Mouse (Mus musculus) forebrain, embryonic 10.5 days (tissue): ENCODE data around the gene B230219D22Rik. TPM values are rescaled to one million over a fixed set of nuclear protein-coding genes. Genes with fewer than 3 reads are reported as not detected.
A peak's percentile ranks its signal among the peaks of the same experiment; 100 is the strongest.
"Not testable (repeated sequence)": the region's sequence is repeated elsewhere in the genome, so short reads cannot be mapped to it uniquely, and the experiment has no call there.

Source experiments
- DNase-seq: peaks from one replicate; pipeline ENCODE4 v3.0.0-alpha.2; 2017; ENCODE audit warnings: low spot score; ENCODE audit errors: extremely low spot score
- H3K27ac ChIP-seq: fragments of 300-500 bp; sonication (generic); 2 replicates; pipeline ENCODE4 v1.5.1; 2016; ENCODE audit warnings: mild to moderate bottlenecking
- H3K27me3 ChIP-seq: fragments of 300-500 bp; sonication (generic); 2 replicates; pipeline ENCODE4 v1.6.1; 2016; ENCODE audit warnings: mild to moderate bottlenecking; ENCODE audit not compliant: poor library complexity, severe bottlenecking
- H3K36me3 ChIP-seq: fragments of 300-500 bp; sonication (generic); replicated peaks from 2 replicates; pipeline ENCODE4 v1.6.1; 2016; ENCODE audit warnings: mild to moderate bottlenecking, moderate library complexity
- H3K4me1 ChIP-seq: fragments of 300-500 bp; sonication (generic); 2 replicates; pipeline ENCODE4 v1.6.1; 2016
- H3K4me3 ChIP-seq: fragments of 300-500 bp; sonication (generic); 2 replicates; pipeline ENCODE4 v1.5.1; 2016; ENCODE audit warnings: mild to moderate bottlenecking, moderate library complexity
- H3K9me3 ChIP-seq: fragments of 300-500 bp; sonication (generic); 2 replicates; pipeline ENCODE4 v1.6.1; 2016; ENCODE audit warnings: mild to moderate bottlenecking, moderate library complexity
- WGBS: fragments of 180-500 bp; shearing (Covaris S2); methylation state at CpG from one replicate; pipeline ENCODE4 v1.1.7; 2016; 5-methylcytosine and 5-hydroxymethylcytosine counted together
- polyA plus RNA-seq: library from polyadenylated mRNA; unstranded; fragments of >200 nt; fragmentation: Nextera tagmentation; extraction: Ambion mirVana; gene quantifications from 2 replicates; pipeline ENCODE4 v1.2.1, GENCODE M21; 2016

Gene B230219D22Rik
- polyA plus RNA-seq, 1 experiment from 2014 or later: 46.7 TPM

DNA sequence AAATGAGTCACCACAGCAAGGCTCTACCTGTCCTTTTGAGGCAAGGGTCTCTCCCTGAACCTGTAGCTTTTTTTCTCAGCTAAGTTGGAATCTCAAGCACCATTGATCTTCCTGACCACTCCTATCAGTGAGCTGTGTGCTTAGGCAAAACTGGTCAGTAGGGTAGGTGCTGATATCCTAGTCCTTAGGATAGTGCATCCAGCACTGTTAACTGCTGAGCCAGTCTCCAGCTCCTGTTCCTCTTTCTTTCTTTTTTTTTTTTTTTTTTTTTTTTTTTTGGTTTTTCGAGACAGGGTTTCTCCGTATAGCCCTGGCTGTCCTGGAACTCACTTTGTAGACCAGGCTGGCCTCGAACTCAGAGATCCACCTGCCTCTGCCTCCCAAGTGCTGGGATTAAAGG, 3.1 kb downstream of the B230219D22Rik start:
- H3K27me3 ChIP-seq, H3K27ac ChIP-seq, DNase-seq, H3K4me3 ChIP-seq, H3K9me3 ChIP-seq: not testable (repeated sequence)
- Histone ChIP-seq H3K36me3 (peaks cover 54% of the 10 kb centered on the region), H3K4me1 (peaks cover 24% of the 10 kb centered on the region)
- WGBS: 82% methylated on average over 1 of the region's 3 CpGs

GRCm38 (mm10) chr13:55704301-55704700, 11.4 kb downstream of the B230219D22Rik start:
- DNase-seq: no peak
- Histone ChIP-seq H3K4me3 (no peak overlapping the region), H3K36me3 (peaks cover 77% of the 10 kb centered on the region), H3K27ac (no peak overlapping the region), H3K4me1 (no peaks in the 10 kb centered on the region), H3K9me3 (peaks cover 4% of the 10 kb centered on the region; the same call in 1 of the 2 replicates), H3K27me3 (no peaks in the 10 kb centered on the region)
- 88% methylated on average over 4 of the region's 4 CpGs for WGBS

GRCm38 (mm10) chr13:55712846-55713245, 19.9 kb downstream of the B230219D22Rik start:
- peaks cover 23% of the 10 kb centered on the region for H3K4me1 ChIP-seq
- no peaks in the 10 kb centered on the region for H3K27me3 ChIP-seq
- H3K9me3 ChIP-seq: no peaks in the 10 kb centered on the region
- peaks cover 4% of the 10 kb centered on the region for H3K36me3 ChIP-seq
- H3K27ac ChIP-seq: no peak overlapping the region
- no peak for DNase-seq
- H3K4me3 ChIP-seq: no peak overlapping the region
- WGBS: 85% methylated on average over 3 of the region's 3 CpGs

DNA sequence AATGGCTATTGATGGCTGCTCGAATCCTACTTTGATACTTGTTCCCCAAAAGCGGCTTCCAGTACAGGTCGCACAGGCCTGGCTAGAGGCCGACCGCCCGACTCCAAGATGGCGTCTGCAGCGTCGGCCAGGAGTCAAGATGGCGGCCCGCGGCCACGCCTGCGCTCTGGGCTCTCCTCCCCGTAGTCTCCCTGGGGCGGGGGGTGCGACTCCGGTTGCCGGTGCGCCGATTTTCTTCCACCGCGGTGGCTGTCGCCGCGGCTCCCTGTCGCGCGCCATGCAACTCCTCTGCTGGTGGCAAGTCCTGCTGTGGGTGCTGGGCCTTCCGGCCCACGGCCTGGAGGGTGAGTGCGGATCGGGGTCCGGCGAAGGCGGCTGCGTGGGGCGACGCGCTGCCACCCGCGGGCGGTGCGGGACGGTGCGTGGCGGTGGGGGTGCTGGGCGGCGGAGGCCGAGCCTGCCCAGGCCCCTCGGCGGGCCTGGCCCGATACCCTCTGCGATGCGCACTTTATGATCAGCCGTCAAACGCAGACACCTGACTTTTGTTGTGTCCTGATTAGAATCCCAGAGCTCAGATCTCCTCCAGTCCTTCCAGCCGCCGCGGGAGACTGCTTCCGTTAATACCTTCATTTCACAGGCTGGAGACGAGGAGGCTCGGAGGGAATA, 21.7 kb downstream of the B230219D22Rik start, which contains the start of gene Txndc15:
TSS of gene Txndc15 (plus strand) at position 150 of the 666 bp plus-strand sequence.
- Histone ChIP-seq H3K36me3 (peaks cover 22% of the 10 kb centered on the region), H3K9me3 (no peaks in the 10 kb centered on the region), H3K27ac (peak within 1 kb of the TSS; percentile 95), H3K27me3 (no peaks in the 10 kb centered on the region), H3K4me3 (peak within 1 kb of the TSS; percentile 94), H3K4me1 (peaks cover 23% of the 10 kb centered on the region)
- under 1% methylated on average over 62 of the region's 63 CpGs for WGBS
- peak; percentile 86 for DNase-seq

- no peak for DNase-seq
- Histone ChIP-seq H3K4me1 (peaks cover 23% of the 10 kb centered on the region), H3K36me3 (peaks cover 27% of the 10 kb centered on the region), H3K9me3 (no peaks in the 10 kb centered on the region), H3K27me3 (no peaks in the 10 kb centered on the region), H3K4me3 (peak overlapping the region; percentile 94), H3K27ac (peak overlapping the region; percentile 95)
- WGBS: 18% methylated on average over 5 of the region's 5 CpGs
These were observed 22.2 kb downstream of the B230219D22Rik start for GRCm38 (mm10) chr13:55715167-55715512.

DNA sequence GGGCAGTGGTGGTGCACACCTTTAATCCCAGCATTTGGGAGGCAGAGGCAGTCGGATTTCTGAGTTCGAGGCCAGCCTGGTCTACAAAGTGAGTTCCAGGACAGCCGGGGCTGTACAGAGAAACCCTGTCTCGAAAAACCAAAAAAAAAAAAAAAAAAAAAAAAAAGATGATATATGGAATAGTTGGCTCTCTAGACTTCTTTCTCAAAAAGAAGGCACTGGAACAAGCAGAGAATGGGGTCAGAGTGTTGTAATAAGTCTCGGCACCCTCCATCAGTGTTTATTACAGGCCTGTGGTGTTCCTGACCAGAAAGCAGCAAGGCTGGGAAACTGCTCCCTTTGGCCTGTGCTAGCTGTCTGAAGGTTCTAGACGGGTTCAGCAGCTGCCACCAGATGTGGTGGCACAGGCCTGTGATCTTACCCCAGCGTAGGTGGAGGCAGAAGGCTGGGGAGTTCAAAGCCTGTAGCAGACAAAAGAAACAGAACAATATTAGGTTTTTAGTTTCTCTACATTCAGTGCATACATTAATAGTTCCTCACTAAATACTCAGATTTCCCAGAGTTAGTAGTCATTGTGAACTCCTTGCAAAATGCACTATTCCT, 23.1 kb downstream of the B230219D22Rik start:
- Histone ChIP-seq H3K27ac (no peak overlapping the region), H3K36me3 (peaks cover 36% of the 10 kb centered on the region), H3K27me3 (no peaks in the 10 kb centered on the region), H3K4me1 (peaks cover 23% of the 10 kb centered on the region), H3K4me3 (no peak overlapping the region), H3K9me3 (no peaks in the 10 kb centered on the region)
- 88% methylated on average over 7 of the region's 7 CpGs for WGBS
- DNase-seq: no peak

DNA sequence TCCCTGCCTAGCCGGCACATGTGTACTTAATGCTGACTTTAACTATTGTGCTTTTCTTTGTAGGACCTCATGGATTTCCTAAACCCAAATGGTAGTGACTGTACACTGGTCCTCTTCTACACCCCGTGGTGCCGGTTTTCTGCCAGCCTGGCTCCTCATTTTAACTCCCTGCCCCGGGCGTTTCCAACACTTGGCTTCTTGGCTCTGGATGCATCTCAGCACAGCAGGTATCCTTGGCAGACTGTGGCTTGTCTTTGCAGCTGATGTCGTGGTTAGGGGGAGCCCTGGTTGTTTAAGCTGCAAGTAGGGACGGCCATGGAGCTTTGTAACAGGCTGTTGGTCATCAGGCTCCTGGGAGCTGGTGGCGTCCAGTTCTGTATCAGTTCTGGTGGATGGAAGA, 28.6 kb downstream of the B230219D22Rik start:
- Histone ChIP-seq H3K4me1 (peaks cover 1% of the 10 kb centered on the region; the same call in 1 of the 2 replicates), H3K27me3 (no peaks in the 10 kb centered on the region), H3K27ac (no peak overlapping the region), H3K4me3 (no peak overlapping the region), H3K9me3 (no peaks in the 10 kb centered on the region), H3K36me3 (peaks cover 80% of the 10 kb centered on the region)
- 79% methylated on average over 8 of the region's 8 CpGs for WGBS
- DNase-seq: no peak

DNA sequence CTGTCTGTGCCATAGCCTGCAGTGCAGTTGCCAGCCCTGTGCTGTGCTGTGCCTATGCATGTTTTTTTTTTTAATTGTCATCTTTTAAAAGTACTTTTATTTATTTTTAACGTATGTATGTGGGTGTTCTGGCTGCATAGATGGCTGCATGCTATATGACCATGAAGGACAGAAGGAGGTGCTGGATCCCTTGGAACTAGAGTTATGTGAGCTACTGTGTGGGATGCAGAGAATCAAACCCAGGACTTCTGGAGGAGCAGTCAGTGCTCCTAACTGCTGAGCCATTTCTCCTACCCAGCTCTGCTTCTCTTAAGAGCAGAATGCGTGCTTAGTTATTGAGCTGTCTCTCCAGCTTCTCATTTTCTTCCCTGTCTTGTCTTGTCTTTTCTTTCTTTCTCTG, 29.1 kb downstream of the B230219D22Rik start:
- H3K4me3 ChIP-seq: no peak overlapping the region
- peaks cover 80% of the 10 kb centered on the region for H3K36me3 ChIP-seq
- no peaks in the 10 kb centered on the region for H3K4me1 ChIP-seq
- no peak for DNase-seq
- H3K27me3 ChIP-seq: no peaks in the 10 kb centered on the region
- WGBS: 96% methylated on average over 2 of the region's 2 CpGs
- H3K9me3 ChIP-seq: no peaks in the 10 kb centered on the region
- H3K27ac ChIP-seq: no peak overlapping the region

DNA sequence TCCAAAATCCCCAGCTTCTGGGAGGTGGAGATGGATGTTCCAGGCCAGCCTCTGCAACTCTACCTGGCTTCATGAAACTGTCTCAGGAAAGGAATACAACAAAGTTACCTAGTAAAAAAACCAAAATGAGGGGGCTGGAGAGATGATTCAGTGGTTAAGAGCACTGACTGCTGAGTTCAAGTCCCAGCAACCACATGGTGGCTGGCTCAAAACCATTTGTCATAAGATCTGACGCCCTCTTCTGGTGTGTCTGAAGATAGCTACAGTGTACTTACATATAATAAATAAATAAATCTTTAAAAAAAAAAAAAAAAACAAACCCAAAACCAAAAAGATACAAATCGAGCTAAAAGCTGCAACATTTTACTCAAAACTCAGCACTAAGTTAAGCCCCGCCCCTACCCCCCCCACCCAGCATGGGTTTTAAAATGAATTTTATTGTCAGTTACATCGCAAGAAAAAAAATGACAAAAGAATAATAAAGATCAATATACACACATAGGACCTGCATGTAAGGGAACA, 33.7 kb downstream of the B230219D22Rik start:
- H3K4me1 ChIP-seq: 0 out of 2 replicates have a peak, but pooled peaks cover 8% of the 10 kb centered on the region
- WGBS: 7% methylated on average over 4 of the region's 4 CpGs
- H3K9me3 ChIP-seq: no peaks in the 10 kb centered on the region
- H3K27ac ChIP-seq: peak overlapping the region; percentile 96
- no peaks in the 10 kb centered on the region for H3K27me3 ChIP-seq
- no peak for DNase-seq
- peaks cover 41% of the 10 kb centered on the region for H3K36me3 ChIP-seq
- H3K4me3 ChIP-seq: peak overlapping the region; percentile 73

GRCm38 (mm10) chr13:55727120-55727838, 34.4 kb downstream of the B230219D22Rik start, which contains the start of gene Pcbd2:
Gene Pcbd2, plus strand, starts transcription at chr13:55727368.
- peak; percentile 80 for DNase-seq
- Histone ChIP-seq H3K9me3 (no peaks in the 10 kb centered on the region), H3K27ac (peak within 1 kb of the TSS; percentile 96), H3K36me3 (peaks cover 36% of the 10 kb centered on the region), H3K4me3 (peak within 1 kb of the TSS; percentile 73), H3K27me3 (no peaks in the 10 kb centered on the region), H3K4me1 (0 out of 2 replicates have a peak, but pooled peaks cover 8% of the 10 kb centered on the region)
- WGBS: under 1% methylated on average over 73 of the region's 73 CpGs

GRCm38 (mm10) chr13:55727839-55728238, 34.9 kb downstream of the B230219D22Rik start:
- Histone ChIP-seq H3K27me3 (no peaks in the 10 kb centered on the region), H3K9me3 (no peaks in the 10 kb centered on the region), H3K36me3 (peaks cover 31% of the 10 kb centered on the region), H3K4me1 (0 out of 2 replicates have a peak, but pooled peaks cover 8% of the 10 kb centered on the region), H3K4me3 (peak overlapping the region; percentile 73), H3K27ac (peak overlapping the region; percentile 96)
- WGBS: 7% methylated on average over 19 of the region's 19 CpGs
- peak; percentile 75 for DNase-seq

DNA sequence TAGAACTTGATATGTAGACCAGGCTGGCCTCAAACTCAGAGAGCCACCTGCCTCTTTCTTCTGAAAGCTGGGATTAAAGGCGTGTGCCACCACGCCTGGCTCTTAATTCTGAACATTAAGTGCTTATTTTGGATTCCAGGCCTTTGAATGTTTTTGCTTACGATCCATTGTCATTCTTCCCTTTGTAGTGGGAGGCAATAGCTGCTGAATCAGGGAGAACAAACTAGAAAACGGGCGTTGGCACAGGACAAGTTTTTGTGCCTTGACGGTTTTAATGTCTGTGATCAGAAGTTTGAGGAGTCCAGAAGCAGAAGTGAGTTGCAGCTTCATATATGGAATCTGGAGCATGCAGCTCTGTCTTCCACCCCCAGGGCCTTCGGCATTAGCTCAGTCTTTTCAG, 37.8 kb downstream of the B230219D22Rik start:
- Histone ChIP-seq H3K36me3 (peaks cover 10% of the 10 kb centered on the region), H3K4me1 (0 out of 2 replicates have a peak, but pooled peaks cover 8% of the 10 kb centered on the region), H3K4me3 (no peak overlapping the region), H3K27ac (no peak overlapping the region), H3K9me3 (no peaks in the 10 kb centered on the region), H3K27me3 (no peaks in the 10 kb centered on the region)
- no peak for DNase-seq
- WGBS: 91% methylated on average over 7 of the region's 7 CpGs
